Mouse (Mus musculus) right cerebral cortex, postnatal 14 days (tissue): ENCODE data around the gene Prkcz.

Experiments used
- DNase-seq: peaks from one replicate; pipeline ENCODE4 v3.0.0; 2022

The Prkcz gene

DNA sequence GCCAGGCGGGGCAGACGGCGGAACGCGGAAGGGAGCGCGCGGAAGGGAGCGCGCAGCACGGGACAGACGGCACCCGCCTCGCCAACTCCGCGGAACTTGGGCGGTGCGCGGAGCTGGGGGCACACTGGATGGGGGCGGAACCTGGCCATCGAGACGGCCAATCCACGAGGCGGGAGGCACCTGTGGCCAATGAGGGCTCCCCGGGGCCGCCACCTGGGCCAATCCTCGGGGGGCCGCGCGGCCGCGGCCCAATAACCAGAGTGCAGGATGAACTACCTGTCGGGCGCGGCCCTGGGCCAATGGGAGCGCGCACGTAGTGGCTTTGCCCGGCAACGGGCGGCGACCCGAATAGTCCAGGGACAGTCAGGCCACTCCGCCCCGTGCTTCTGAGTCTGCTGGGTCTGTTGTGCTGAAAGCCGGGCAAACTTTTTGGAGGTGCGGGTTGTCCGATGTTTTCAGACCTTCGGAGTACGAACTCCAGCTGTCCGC lies at the start of gene Prkcz:
Gene Prkcz, minus strand, starts transcription at position 59 of the 489 bp plus-strand sequence.
- DNase-seq, result peak; percentile 55

DNA sequence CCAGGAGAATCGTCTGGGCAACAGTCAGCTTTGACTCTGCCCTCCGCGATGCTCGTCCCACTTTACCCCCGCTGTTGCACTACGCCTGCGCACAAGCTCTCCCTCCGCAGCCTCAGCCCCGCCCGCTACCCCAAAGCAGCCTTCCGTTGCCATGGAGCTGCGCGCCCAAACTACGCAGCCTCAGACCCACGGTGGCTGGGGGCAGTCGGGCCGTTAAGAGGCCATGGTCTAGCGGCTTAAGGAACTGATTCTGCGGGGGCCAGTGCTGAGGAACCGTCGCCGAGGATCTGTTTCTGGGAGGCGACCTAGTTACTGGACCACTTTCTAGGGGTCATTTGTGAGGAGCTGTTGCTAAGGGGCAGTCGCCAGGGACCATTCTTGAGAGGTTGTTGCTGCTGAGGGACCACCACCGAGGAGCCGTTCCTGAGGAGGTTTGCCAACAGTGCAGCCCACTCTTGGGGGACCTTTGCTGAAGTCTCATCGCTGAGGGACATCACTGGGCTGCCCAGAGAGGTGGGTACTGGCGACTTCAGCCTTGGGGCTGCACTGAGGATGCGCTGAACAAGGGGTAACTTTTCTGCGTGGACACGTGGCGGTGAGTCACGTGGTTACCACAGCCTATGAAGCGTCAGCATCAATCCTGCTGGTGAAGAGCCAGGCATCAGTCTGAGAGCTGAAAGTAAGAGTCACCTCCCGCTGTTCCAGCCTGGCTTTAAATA lies 48.1 kb upstream of the Prkcz start, which contains the start of gene Cfap74:
Gene Cfap74, plus strand, starts transcription at position 133 of the 719 bp plus-strand sequence.
- DNase-seq, result peak; percentile 87

DNA sequence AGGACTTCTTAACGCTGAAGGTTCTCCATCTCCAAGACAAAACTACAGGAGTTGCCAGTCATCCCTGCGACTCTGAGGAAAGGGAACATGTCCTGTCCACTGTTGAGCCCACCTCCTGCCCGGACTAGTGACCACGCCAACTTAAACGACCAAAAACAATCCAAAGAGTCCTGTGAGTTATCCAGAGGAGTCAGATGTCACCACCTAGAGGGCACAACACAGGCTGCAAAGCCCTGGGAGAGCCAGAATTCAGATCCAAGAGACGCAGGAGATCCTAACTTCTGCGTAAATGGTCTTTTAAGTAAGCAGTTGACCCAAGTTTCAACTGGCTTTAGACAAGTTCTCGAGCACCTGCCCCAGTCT lies 47.5 kb upstream of the Prkcz start:
- no peak for DNase-seq

DNA sequence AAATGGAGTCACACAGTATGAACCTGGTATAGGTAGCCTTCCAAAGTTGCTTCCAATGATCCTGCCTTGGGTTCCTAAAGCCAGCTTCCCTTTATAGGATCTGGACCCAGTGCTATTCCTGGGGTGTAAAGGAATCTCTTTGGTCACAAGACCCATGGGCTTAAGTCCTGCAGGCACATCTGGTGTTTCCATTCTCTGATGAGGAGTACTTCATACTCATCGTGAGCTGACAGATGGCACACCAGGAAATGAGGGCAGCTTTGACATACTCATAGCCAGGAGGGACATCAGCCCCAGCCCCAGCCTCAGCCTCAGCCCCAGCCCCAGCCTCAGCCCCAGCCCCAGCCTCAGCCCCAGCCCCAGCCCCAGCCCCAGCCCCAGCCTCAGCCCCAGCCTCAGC lies 41.3 kb upstream of the Prkcz start:
- no peak for DNase-seq

DNA sequence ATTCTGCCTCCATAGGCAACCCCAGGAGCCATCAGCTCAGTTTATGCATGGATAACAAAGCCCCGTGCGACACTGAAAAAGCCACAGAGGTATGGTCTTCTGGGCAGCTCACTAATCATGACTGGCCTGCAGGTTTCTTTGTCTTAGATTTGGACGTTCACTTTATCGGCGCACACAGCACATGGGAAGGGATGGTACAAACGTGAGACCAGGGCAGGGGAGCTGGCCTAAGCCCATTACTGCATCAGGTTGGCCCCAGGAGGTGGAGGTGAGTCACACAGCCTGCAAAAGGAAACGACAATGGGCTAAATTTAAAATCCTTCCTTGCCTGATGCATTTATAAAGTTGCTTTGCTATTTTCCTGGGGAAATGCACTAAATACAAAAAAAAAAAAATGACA lies 40.0 kb upstream of the Prkcz start:
- no peak for DNase-seq

DNA sequence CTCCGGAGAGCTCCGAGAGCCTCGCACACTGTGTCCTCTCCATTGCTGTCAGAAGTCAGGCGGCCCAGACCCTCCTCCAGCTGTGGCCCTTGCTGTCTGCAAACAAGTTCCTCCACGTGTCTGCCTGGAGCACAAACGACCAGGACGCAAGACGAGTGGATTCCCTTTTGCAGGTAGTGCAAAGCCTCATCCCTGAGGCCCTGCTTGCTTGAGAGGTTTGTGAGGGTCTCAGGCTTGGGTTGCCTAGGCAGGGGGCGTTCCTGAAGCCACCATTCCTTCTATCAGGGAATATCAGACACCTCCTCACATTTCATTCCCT lies 37.0 kb upstream of the Prkcz start:
- DNase-seq, result no peak

DNA sequence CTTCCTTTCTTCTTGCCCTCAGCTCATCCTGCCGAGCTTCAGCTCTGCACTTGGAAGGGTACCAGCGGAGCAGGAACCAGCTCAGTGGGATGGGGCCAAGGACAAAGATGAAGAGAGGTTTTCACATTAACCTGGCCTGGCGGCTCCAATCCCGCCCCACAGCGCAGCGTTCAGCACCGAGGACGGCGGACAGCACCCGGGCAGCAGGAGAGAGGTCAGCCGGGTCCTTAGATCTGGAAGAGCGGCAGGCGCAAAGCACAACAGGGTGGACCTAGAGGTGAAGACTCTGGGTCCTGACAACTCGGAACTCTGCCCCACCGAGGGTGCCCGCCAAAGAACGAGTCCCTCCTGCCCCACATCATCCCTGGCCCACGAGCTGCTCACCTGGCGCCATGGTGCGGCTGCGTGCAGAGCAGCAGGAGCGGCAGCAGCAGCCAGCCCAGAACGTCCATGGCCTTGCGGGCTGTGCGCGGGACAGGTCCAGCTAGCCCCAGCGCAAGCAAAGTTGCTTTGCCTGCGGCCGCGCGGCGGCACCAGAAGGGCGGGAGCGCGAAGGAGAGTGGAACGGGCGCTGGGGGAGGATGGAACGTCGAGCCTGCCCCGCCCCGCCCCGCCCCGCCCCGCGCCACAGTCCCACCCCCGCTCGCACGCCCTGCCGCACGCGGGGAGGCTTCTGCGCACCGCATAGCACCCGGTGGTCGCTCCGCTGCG lies 36.5 kb upstream of the Prkcz start, which contains the start of gene Gabrd:
Gene Gabrd, minus strand, starts transcription at position 602 of the 711 bp plus-strand sequence.
- peak; percentile 56 for DNase-seq

DNA sequence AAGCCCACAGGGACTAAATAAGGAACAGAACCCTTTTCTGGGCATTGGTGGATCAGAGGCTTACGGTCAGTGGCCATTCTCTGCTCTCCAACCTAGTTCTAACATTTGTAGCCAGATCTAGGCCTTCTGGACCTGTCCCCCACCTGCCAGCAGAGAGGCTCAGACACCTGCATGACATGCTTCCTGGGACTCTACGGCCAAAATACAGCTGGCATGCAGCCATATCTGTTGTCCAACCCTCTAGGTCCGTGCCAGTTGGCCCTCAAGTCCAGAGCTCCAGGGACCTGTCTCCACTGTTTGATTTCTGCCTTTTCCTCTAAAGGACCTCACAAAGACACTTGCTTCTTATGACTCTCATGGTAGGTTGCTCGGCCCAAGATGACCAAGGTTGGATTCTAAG lies 35.6 kb upstream of the Prkcz start:
- no peak for DNase-seq

DNA sequence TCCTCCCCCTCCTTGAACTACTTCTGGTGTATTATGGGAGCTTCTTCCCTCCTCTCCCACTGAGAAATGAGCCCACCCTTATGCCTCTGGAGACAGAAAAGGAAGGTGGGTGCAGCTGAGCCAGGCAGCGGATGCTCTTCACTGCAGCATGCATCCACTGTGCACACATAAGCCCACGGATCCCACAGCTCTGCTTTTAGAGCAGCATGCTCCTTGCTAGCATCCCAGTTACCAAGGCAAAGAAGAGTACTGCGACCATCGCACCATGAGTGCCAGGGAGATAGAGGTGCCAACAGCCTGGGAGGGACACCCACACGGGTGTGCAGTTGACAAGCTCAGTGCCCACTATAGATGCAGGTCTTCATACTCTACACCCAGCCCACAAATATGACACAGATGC lies 34.3 kb upstream of the Prkcz start:
- peak; percentile 43 for DNase-seq

DNA sequence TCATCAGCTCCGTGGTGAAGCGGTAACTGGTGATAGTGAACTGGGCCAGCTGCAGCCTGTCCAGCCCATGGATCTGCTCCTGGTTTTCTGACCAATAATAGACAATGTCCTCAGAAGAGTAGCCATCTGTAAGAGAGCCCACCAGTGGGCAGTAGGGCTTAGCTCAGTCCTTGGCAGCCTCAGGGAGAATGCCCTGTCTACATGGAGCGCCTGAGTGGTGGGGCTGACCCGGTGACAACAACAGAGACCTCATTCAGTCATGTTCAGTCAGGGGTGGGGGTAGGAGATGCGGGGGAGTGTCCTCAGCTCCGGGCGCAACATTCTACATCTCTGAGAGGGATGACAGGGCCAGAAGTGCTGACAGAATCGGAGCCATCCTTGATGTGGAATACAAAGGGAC lies 26.0 kb upstream of the Prkcz start:
- no peak for DNase-seq

DNA sequence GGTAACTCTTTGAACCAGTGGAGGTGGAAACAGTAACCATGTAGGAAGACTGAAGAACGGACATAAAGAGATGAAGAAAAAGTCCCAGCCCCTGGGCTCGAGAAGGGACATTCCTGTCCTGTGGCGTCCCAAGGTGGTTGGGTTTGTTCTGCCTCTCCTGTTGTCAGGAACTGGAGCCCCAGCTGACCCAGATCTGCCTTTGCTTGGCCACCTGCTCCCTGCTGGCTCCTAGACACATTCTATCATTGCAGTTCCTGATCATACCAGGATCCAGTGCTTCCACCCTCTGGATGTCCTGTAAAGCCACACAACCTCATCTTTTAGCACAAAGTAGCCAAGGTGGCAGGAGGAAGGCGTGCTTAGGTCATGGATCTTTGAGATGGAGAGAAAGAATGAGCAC lies 22.2 kb upstream of the Prkcz start:
- DNase-seq, result no peak

DNA sequence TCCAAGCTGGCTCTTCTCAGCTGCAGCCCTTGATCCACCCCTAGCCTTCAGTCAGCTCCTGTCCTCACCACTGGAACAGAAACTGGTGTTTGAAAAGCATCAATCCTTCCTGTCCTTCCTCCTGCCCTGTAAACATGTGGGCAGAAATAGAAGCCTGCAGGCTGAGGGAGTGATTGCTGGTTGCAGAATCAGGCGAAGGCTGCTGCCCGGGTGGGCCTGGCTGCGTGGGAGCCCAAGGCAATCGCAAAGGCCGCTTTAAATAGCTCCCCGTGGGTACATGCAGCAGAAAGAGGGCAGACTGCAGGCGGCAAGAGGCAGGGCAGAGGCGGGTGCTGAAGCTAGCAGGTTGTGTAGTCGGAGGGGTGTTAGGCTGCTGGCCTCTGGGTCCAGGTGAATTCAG lies 21.6 kb upstream of the Prkcz start:
- DNase-seq, result peak; percentile 56

DNA sequence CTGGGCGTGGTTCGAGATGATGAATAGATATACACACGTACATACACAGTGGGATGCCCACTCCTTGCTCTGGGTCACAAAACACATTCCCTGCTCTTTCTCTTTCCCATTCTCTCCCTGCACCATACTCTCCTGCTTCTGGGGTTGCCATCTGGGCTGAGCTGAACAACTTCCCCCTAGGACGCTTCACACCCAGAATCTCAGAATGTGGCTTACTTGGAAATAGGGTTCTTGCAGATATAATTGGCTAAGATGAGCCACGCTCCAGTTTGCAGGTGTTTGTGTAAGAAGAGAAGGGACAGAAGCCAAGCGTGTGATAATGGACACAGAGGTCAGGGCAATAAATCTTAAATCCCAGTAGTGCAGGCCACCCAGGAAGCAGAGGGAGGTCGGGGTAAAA lies 20.8 kb upstream of the Prkcz start:
- no peak for DNase-seq

DNA sequence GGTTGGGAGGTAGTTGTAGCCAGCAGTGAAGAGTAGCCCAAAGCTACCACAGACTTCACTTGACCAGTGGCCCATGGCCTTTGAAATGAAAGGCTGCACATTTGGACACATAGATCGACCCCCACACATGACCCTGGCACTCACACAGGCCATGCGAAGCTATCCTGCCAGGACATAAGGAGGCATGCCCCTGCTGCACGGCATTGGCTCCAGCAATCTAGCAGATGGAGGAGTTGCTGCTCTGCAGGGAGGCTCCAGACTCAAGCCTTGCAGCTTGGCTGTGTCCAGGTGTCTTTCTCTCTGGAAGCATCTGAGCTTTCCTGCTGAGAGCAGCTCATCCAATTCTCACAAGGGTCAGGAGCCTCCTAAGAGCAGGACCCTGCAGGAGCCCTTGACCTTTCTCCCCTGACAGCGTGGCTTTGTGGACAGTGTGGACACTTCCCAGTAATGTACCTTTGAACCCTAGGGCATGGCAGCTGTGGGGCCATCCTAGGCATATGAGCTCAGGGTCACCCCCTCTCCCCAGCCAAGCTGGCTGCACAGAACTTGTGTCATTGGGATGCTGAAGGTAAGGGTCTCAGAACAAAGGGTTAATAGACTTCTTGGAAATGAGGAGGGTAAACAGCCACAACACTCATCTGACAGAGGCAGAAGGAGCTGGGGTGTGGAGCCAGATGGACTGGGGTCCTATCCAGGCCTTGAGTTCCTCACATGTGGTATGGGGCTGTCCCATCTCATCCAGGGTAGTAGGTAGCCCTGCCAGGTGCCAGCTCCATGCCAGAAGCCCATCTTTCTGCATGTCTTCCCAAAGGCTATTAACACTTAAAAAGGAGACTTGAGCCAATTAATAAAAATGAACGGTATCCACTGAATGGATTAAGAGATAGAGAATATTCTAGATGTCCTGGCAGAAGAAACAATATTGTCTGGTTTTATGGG lies 10.9 kb upstream of the Prkcz start:
- no peak for DNase-seq

DNA sequence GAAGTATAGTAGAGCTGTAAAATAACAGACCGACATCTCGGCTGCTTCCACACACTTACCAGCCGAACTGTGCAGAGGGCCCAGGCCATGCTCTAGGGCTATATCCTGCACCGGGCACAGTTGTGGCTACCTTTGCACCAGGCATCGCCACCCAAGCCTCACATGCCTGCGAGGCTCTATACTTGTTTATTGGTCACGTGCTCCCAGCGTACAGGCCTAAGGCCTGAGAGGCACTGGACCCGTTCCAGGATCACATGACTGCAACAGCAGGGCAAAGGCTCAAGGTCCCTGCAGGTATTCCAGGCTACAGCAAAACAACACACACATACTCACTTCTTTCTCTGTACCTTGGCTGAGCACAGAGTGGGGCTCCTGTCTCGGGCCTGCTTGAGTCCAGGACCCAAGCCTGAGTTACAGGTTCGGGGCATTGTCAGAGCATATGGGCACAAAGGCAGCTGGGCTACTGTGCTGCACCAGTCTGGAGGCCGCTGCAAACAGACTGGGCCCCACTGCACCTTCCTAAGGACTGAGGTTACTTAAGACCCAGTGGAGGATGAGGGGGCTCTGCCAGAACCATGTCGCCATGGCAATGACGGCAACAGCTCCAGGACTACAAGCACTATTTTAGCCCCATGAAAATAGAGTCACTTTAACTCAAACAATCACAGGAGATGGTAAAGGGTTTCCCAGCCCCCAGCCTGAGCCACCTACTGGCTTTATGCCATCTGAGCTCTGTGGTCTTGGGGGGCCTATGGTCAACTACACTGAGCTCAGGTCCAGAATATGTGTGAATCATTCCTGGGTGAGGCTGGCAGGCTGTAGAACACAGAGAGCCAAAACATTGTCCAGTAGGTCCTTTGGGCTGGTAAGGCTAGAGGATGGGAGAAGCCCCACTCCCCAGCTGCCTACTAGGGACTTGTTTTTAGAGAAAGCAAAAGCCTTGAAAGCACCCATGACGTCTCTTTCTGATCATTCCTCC lies 9.9 kb upstream of the Prkcz start:
- no peak for DNase-seq

DNA sequence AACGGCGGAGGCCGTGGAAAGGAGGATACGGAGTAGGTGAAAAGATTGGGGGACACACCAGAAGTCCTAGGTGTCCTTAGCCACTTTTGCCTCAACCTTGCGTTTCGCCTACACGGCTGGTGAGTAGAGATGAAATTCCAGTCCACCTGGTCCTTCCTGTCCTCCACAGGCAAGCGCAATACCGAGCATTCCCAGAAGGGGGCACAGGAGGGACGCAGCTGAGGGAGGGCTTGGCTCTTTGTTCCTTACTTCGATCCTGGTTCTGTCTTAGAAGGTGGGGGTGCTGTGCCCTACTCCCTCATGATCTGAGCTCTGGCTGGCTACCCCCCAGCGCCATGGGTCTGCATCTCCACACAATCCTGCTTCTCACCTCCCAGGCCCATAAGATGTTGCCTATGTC lies 7.5 kb upstream of the Prkcz start:
- DNase-seq, result peak; percentile 84

DNA sequence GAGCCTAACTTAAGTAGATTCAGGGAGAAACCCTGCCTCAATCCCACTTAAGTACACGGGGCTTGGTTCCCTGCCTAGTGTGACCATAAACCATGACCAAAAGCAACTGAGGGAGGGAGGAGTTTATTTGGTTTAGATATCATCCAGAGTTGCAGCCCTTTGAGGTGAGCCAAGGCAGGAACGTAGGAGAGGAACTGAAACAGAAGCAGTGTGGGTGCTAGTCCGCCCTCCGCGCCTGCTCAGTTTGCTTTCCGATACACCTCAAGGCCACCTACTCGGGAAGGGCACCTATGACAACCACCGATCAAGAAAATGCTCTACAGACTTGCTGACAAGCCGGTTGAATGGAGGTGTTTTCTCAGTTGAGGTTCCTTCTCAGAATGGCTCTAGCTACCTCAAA lies 6.6 kb upstream of the Prkcz start:
- no peak for DNase-seq

DNA sequence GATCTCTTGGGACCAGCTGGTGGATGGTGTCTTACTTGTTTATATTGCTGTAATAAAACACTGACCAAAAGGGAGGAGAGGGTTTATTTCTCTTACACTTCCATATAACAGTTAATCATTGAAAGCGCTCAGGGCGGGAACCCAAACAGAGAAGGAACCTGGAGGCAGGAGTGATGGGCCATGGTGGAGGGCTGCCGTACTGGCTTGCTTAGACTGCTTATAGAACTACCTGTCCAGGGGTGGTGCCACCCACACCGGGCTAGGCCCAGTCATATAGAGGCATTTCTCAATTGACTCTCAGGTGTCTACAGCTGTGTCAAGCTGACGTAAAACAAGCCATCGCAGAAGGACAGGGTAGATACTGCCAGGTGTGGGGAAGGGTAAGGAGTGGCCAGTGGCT lies 5.6 kb upstream of the Prkcz start:
- DNase-seq, result no peak

DNA sequence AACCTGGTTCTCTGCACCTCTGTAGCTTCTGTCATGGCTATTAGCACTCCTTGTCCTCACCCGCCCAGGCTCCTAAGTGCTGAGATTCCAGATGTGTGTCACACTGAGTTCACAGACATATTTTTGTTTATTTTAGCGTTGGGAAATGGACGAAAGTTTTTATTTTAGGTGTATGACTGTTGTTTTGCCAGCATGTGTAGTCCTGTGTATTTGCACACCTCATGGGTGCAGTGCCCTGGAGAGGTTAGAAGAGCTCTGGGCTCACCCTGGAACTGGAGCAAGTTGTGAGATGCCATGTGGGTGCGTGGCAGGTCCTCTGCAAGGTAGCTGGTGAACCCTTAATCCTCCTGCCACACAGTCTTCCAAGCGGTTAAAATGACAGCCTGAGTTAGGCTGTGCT lies 1.3 kb upstream of the Prkcz start:
- no peak for DNase-seq

DNA sequence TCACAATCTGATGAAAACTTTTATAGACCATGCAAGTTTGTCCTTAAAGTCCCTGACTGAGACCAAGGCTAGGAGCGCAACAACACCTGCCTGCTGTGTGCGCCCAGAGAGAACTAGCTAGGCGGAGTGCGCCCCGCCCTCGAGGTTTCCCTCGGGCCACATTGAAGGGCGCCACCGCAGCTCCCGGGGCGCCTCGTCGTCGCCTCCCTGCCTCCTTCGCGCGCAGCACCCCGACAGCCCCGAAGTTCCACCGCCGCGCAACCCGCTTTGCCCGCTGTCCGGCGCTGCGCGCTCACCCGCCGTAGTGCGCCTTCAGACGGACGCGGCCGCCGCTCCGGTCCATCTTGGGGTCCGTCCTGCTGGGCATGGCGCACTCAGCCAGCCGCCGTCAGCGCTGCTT lies 305 bp downstream of the Prkcz start:
- no peak for DNase-seq

DNA sequence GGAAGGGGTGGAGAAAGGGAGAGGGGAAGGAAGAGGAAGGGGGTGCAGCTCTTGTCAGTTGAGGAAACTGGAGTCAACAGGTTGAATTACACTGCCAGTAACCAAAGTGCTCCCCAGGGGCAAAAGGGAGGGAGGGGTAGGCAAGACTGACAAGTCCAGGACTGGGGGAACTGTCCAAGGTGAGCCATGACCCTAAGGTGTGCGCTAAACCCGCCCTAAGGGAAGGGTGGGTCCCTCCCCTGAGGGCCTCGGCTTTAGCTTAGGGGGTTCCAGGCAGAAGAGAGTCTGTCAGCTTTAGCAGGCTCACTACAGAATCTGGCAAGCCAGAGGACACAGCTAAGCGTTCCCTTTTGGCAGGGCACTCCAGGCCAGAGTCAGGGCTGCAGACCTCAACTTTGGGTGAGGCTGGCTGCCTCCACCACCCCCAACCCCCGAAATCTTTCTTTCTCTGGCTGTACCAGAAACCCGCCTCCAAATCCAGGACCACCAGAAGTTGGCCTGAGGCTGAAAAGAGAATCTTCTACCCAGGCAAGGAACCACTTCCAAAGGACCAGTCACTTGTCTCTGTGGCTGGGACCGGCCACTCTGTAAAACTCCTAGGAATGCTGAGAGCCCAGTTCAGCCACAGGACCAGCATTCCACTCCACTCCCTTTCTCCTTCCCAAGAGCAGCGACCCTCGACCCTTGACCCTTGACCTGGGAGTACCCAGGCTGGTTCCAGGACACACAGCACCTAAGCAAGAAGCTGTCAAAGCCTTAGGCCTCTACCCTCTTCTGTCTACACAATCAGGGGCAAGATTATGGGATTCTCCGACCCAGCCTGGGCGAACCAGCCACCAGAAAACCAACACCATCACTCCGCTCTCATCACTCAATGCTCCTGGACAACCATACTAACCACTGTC lies 1.3 kb downstream of the Prkcz start:
- no peak for DNase-seq
